Mouse (Mus musculus) cortical plate, adult 2 months (tissue): Measurements from ENCODE around the gene Tbxas1. TPM values are rescaled to one million over a fixed set of nuclear protein-coding genes. Genes with fewer than 3 reads are reported as not detected.
A peak's percentile ranks its signal among the peaks of the same experiment; 100 is the strongest.

ENCODE experiments used
- H3K27ac ChIP-seq: fragments of 200-500 bp; 2 replicates; pipeline ENCODE4 v1.5.1; 2012; ENCODE audit warnings: low read length, control low read depth, inconsistent platforms; ENCODE audit not compliant: insufficient read depth
- H3K4me1 ChIP-seq: fragments of 200-500 bp; 2 replicates; pipeline ENCODE4 v1.6.1; 2011; ENCODE audit warnings: low read length; ENCODE audit not compliant: control insufficient read depth, insufficient read depth
- H3K4me3 ChIP-seq: fragments of 200-500 bp; 2 replicates; pipeline ENCODE4 v1.5.1; 2011; ENCODE audit warnings: mild to moderate bottlenecking, low read length, control low read depth; ENCODE audit not compliant: insufficient read depth
- CTCF ChIP-seq: fragments of 200-500 bp; IDR thresholded peaks from 2 replicates; pipeline ENCODE4 v1.5.1; 2011; ENCODE audit warnings: mild to moderate bottlenecking, control low read depth, low read length; ENCODE audit not compliant: insufficient read depth; ENCODE audit errors: extremely low read depth
- POLR2A ChIP-seq: fragments of 200-500 bp; IDR thresholded peaks from 2 replicates; pipeline ENCODE4 v1.6.1; 2011; ENCODE audit warnings: mild to moderate bottlenecking, low read length, control low read depth; ENCODE audit not compliant: insufficient read depth; ENCODE audit errors: extremely low read depth
- polyA plus RNA-seq: library from polyadenylated mRNA; depleted of rRNA; stranded (reverse); fragments of >200 nt; gene quantifications from 2 replicates; pipeline ENCODE4 v1.2.3, GENCODE M21; 2012

Tbxas1 gene
- polyA plus RNA-seq, 1 experiment, result 2.7 TPM

DNA sequence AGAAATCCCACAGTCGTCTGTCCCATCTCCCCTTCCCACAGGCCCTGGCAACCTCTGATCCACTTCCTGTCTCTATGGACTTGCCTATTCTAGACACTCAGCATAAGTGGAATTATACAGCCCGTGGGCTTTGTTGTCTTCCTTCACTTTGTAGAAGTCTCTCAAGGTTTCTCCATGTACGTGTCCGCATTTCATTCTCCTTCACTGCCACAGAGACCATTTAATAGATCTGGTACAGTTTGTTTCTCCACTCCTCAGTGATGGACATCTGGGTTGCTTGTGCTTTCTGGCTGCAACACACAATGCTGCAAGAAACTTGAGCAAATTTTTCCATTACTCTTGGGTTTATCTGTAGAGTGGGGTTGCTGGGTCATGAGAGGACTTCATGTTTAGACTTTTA lies 35.3 kb upstream of the Tbxas1 start:
- H3K4me1 ChIP-seq, result 0 out of 2 replicates have a peak, but pooled peaks cover 2% of the 10 kb centered on the region
- TF ChIP-seq POLR2A, result no peak
- no peak for TF ChIP-seq CTCF
- H3K27ac ChIP-seq, result peak overlapping the region; percentile 71
- H3K4me3 ChIP-seq, result no peak overlapping the region

- H3K4me3 ChIP-seq, result no peak overlapping the region
- TF ChIP-seq CTCF (no peak), POLR2A (no peak)
- H3K4me1 ChIP-seq, result 0 out of 2 replicates have a peak, but pooled peaks cover 2% of the 10 kb centered on the region
- H3K27ac ChIP-seq, result peak overlapping the region; percentile 71
Observed at GRCm38 (mm10) chr6:38840380-38840779, 34.8 kb upstream of the Tbxas1 start.

DNA sequence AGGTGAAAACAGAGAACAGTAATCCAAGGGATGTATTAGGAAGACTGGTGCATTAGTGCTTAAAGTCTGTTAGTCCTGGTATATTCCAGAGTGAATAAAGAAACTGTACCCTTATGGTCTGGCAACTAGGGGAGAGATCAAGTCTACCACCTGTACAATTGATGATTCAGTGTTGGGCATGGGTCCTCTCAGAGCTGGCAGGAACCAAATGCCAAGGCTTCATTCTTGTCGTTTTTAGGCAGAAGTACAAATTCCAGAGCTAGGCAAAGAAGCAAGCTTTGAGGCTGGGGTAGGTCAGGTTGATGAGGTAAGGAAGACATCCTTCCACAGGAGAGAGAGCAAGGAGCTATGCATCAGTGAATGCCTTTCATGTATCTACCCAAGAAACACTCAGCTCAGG lies 34.4 kb upstream of the Tbxas1 start:
- H3K4me3 ChIP-seq, result no peak overlapping the region
- H3K4me1 ChIP-seq, result 0 out of 2 replicates have a peak, but pooled peaks cover 2% of the 10 kb centered on the region
- no peak for TF ChIP-seq POLR2A
- no peak for TF ChIP-seq CTCF
- 0 out of 2 replicates have a peak overlapping the region, but pooled peaks have one; percentile 31 for H3K27ac ChIP-seq

- TF ChIP-seq CTCF, result no peak
- TF ChIP-seq POLR2A, result no peak
- peaks cover 2% of the 10 kb centered on the region; the same call in 1 of the 2 replicates for H3K4me1 ChIP-seq
- H3K4me3 ChIP-seq, result no peak overlapping the region
- H3K27ac ChIP-seq, result no peak overlapping the region
Observed at GRCm38 (mm10) chr6:38841551-38841950, 33.7 kb upstream of the Tbxas1 start.

DNA sequence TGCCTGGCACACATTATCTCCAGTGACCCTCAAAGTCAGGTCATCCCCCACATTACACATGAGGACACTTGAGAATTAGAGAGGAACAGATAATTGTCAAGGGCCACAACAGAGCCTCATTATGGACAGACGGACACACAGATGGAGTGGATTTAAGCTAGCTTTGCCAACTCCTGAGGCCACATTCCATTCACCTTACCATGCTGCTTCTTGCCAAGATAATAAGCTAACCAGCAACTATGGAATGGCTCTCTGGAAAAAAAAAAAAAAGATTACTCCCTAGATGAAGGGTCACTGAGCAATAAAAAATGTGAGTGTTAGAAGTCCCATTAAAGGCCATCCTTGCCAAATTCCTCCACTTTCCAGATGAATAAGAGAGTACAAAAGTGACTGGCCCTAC lies 30.1 kb upstream of the Tbxas1 start:
- peaks cover 12% of the 10 kb centered on the region for H3K4me1 ChIP-seq
- TF ChIP-seq CTCF (no peak), POLR2A (no peak)
- no peak overlapping the region for H3K4me3 ChIP-seq
- no peak overlapping the region for H3K27ac ChIP-seq

- Histone ChIP-seq H3K4me3 (no peak overlapping the region), H3K27ac (no peak overlapping the region; the same call in 1 of the 2 replicates), H3K4me1 (peaks cover 12% of the 10 kb centered on the region)
- TF ChIP-seq CTCF, result no peak
- TF ChIP-seq POLR2A, result no peak
Observed at GRCm38 (mm10) chr6:38845876-38846275, 29.3 kb upstream of the Tbxas1 start.

DNA sequence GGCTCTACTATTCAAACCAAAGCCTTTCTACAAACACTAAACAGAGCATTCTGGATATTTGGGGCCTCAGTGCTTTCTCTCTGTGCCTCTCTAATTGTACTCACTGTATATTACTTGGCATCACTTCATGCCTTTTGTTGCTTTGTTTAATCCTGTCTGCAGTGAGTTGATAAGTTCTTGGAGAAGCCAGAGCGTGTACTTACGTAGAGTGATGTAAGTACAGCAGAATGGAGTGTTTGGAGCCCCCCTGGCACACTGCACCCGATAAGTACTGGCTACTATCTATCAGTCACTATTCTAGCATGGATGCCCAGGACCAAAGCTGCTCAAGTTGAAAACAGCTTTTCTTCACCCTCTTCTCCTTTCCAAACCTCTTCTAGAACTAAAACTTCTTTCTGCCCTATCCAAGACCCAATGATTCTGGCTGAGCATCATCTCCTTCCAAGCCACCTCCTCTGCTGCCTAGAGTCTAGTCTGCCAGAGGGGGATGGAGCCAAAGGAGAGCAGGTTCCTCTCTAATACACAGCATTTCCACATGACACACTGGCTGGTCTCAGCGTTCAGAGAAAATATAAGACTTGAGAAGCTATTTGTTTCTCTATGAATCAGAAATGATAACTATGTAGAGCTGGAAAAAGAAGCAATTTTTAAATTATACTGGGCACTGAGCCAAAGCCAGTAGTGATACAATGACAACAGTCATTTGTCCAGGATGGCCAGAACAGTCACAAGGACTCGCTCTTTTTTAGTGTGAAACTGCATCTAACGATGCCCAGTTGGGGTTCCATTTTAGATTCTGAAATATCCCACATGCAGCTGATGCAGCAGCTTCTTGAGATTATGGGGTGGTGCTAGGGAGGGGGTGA lies 28.6 kb upstream of the Tbxas1 start:
- H3K4me3 ChIP-seq, result no peak overlapping the region
- peaks cover 12% of the 10 kb centered on the region for H3K4me1 ChIP-seq
- no peak for TF ChIP-seq CTCF
- no peak for TF ChIP-seq POLR2A
- H3K27ac ChIP-seq, result 0 out of 2 replicates have a peak overlapping the region, but pooled peaks have one; percentile 39

- H3K4me3 ChIP-seq, result no peak overlapping the region
- no peak overlapping the region for H3K27ac ChIP-seq
- TF ChIP-seq CTCF, result no peak
- no peak for TF ChIP-seq POLR2A
- peaks cover 15% of the 10 kb centered on the region for H3K4me1 ChIP-seq
Observed at GRCm38 (mm10) chr6:38847447-38847846, 27.8 kb upstream of the Tbxas1 start.

GRCm38 (mm10) chr6:38847958-38848910 lies 27.0 kb upstream of the Tbxas1 start:
- peaks cover 15% of the 10 kb centered on the region for H3K4me1 ChIP-seq

More at GRCm38 (mm10) chr6:38847958-38848910, 27.0 kb upstream of the Tbxas1 start:
- TF ChIP-seq CTCF, result no peak
- TF ChIP-seq POLR2A, result no peak
- Histone ChIP-seq H3K27ac (no peak overlapping the region), H3K4me3 (no peak overlapping the region)
